11 mouse cellular contexts compared by ENCODE assay signal in the genomic region with DNA sequence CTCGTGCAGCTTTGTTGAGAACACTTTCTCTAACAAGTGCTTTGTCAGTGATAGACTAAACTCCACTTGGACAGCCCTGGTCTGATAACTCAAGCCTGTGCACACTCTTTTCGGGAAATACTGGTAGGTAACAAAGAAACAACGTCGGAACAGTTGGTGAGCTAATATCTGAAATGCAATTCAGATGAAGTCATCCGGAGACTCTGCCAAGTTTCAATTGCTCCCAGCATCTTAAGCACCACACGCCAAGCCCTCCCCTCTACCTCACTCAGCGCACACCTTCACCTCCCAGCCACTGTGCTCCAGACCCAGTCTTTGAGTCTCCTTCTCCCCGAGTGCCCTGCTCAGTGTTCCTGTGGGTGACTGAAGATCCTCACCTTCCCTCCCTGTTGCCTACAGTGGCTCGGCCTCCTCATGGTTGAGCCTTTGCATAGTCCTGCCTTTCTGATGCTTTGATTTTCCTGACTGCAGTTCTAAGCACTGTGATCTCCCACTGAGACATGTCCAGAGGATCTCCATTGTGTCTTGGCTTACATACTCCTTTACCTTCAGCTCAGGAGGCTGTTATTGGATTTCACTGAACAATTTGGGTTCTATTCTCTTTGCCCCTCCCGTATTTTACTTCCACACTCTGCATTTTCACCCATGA. TPM values are rescaled to one million over a fixed set of nuclear protein-coding genes. Genes with fewer than 3 reads are reported as not detected.
DNase-seq lines count a peak whose midpoint lies in the region; ATAC-seq lines count a peak whose summit lies in the region.
"Had no signal": no experiment of that assay in that cellular context is flagged by ENCODE, and none has a peak within 500 bp of the region (broad histone marks: within the 10 kb centered on the region; RNA-seq: fewer than 3 reads in every experiment).

No protein-coding gene starts in this region.

- peak; percentile 19 to 20 for DNase-seq in heart, postnatal 10 days
- no peak for DNase-seq in heart, embryonic 10.5 days (ENCODE audit: low spot score)
- peak; percentile 69 for DNase-seq in cerebellum, adult 11-12 months
- peak; percentile 17 for DNase-seq in fibroblast of lung, adult 2 months (ENCODE audit: low read depth)
- peak; percentile 55 for DNase-seq in lung, postnatal 10 days
- no peak for DNase-seq in thymus, postnatal 4 days
- DNase-seq: adrenal gland, adult 2 months; embryo, embryonic 11 days; gastrocnemius, postnatal 25 days had no signal

- H3K27me3 ChIP-seq in heart, embryonic 10.5 days (ENCODE audit: insufficient read depth, poor library complexity, severe bottlenecking), result 0 out of 2 replicates have a peak, but pooled peaks cover 3% of the 10 kb centered on the region
- H3K27me3 ChIP-seq: midbrain, embryonic 12.5 days had no signal

- WGBS in heart, embryonic 10.5 days, result 56% methylated on average over 10 of the region's 10 CpGs

- no peaks in the 10 kb centered on the region for H3K36me3 ChIP-seq in heart, embryonic 10.5 days
- H3K36me3 ChIP-seq: midbrain, embryonic 12.5 days had no signal

- no peak overlapping the region for H3K4me3 ChIP-seq in heart, embryonic 10.5 days
- H3K4me3 ChIP-seq: midbrain, embryonic 12.5 days had no signal

- H3K9me3 ChIP-seq in heart, embryonic 10.5 days, result no peaks in the 10 kb centered on the region
- H3K9me3 ChIP-seq: midbrain, embryonic 12.5 days had no signal

- no peaks in the 10 kb centered on the region for H3K4me1 ChIP-seq in heart, embryonic 10.5 days

- no peak for ATAC-seq in megakaryocyte, adult 5-6 weeks (ENCODE audit: poor library complexity, severe bottlenecking)

- intact Hi-C loops in heart, postnatal 10 days (cut with DNase I), result no loop called here

- no peak overlapping the region for H3K27ac ChIP-seq in heart, embryonic 10.5 days
- H3K27ac ChIP-seq: midbrain, embryonic 12.5 days had no signal

RNA-seq across cellular contexts. Expression of a gene that starts 37.3 kb away (rescaled TPM):
- 10 to 100 TPM; 38.2 to 41.3 TPM for total RNA-seq in heart, postnatal 10 days (2021)
- polyA plus RNA-seq in heart, embryonic 10.5 days (2016; fragmentation: Nextera tagmentation; extraction: Ambion mirVana), result 1.2 and 1.6 TPM in 2 replicates
- total RNA-seq in megakaryocyte, adult 5-6 weeks (2015), result 45.0 and 48.4 TPM in 2 replicates
- 47.9 and 73.7 TPM in 2 replicates for total RNA-seq in megakaryocyte, adult 5-6 weeks (2017)

Comparison
In these comparisons a context has a peak if more than half of its experiments do, and no peak if none do; other contexts are left out.
1. DNase-seq: peak in heart, postnatal 10 days (2 of 2), cerebellum, adult 11-12 months (single experiment), fibroblast of lung, adult 2 months (single experiment) and lung, postnatal 10 days (single experiment); none in heart, embryonic 10.5 days (single experiment) and thymus, postnatal 4 days (single experiment).